Mouse (Mus musculus) megakaryocyte, adult 5-6 weeks (primary cell): Measurements from ENCODE around the gene Trcg1. TPM values are rescaled to one million over a fixed set of nuclear protein-coding genes. Genes with fewer than 3 reads are reported as not detected.
A peak's percentile ranks its signal among the peaks of the same experiment; 100 is the strongest.

ENCODE experiments used
- ATAC-seq: 2 replicates; pipeline ENCODE4 v1.8.0; 2016; ENCODE audit warnings: mild to moderate bottlenecking, inconsistent platforms; ENCODE audit not compliant: poor library complexity, severe bottlenecking
- total RNA-seq, 2 experiments: library from RNA; stranded (forward) in 1 of 2; stranded (reverse) in 1 of 2; fragments of 153-499, 151-499 nt in 1 of 2; fragments of 221-1000, 200-1000 nt in 1 of 2; gene quantifications; 2 replicates each; pipeline versions ENCODE4 v1.2.3 to v1.2.4; 2015 to 2017

The Trcg1 gene
- total RNA-seq, 2 experiments from 2014 or later = not detected

DNA sequence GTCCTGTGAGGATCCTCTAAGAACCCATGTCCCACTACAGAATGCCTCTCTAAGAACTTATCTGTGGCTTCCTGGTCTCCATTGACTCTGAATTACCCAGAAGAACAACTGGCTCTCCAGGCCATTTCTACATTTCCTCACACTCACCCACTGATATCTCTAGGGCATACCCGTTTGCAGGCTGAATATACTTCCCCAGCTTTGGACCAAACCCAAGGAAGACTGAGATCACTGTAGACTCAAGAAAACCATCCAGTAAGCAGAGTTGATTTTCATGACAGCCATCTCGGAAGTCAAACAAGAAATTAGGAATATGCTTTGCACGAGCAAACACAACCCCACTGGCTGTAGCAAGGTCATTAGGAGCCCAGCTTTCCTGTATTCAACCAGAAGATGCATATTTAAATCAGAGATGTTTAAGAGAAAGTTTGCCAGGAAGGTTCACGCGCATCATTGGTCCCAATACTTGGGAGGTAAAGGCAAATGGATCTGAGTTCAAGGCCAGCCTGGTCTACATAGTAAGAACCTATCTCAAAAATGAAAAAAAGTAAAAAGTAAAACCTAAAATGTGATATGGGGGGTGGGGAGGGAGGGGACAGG lies 3.9 kb upstream of the Trcg1 start:
- no peak for ATAC-seq

DNA sequence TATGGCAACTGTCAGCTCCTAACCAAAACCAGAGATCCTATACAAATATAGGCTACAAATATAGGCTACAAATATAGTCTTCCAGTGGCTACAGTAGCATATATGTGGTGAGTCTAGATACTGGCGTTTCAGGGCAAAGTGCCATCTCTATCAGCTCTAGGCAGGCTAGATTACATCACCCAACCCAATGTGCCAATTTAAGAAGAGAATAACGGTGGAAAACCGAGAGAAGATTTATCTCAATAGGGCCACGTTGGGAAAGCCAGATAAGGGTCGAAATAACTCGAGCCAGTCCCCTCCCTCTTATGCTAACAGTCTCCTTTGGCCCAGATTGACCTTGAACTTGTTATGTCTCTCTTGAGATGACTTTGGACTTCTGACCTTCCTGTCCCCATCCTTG lies 3.2 kb upstream of the Trcg1 start:
- ATAC-seq = no peak

DNA sequence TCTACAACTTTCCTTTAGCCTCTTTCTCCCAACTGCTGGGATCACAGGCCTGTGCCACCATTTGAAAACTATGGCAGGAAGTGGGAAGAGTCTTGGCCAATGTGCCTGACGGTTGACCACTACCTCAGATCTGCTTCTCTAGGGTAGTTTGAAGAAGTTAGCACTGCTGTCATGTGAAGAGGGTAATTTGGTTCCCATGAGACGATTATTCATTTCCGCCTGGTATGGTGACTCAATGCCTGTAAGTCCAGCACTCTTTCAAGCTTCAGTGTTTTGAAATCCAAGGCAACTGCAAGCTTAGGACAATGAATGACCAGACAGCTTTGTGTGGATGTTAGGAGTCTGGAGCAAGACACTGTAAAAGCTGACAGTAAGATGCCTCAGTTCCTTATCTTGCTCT lies 2.6 kb upstream of the Trcg1 start:
- ATAC-seq = peak; percentile 90

DNA sequence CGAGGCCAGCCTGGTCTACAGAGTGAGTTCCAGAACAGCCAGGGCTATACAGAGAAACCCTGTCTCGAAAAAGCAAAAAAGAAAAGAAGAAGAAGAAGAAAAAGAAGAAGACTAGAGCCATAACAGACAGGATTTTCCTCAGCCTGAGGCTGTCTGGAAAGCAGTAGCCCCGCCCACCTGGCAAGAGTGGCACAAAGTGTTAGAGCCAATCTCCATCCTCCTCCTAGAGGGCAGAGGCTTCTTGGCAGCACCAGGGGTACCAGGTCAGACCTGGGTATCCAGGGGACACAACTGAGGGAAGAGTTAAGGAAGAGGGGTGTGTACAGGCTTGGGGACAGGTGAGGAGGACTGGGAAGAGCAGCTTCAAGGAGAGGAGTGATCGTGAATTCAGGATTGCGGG lies 1.3 kb downstream of the Trcg1 start:
- no peak for ATAC-seq

DNA sequence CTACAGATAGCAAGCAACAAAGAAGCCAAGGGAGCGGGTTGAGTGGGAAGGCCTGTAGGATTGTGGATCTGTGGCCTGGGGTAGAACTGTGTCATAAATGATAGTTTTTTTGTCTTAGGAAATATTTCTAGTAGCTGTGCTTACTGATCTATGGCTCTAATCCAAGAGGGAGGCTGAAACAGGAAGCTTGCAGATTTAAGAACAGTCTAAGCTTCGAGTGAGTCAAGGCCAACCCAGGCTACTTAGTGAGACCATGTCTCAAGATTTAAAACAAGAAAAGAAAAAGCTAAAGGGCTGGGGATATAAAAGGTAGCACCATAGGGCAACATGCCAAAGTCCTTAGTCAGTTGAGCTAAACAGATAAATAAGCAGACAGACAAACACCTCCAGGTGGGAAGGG lies 1.9 kb downstream of the Trcg1 start:
- ATAC-seq = no peak

DNA sequence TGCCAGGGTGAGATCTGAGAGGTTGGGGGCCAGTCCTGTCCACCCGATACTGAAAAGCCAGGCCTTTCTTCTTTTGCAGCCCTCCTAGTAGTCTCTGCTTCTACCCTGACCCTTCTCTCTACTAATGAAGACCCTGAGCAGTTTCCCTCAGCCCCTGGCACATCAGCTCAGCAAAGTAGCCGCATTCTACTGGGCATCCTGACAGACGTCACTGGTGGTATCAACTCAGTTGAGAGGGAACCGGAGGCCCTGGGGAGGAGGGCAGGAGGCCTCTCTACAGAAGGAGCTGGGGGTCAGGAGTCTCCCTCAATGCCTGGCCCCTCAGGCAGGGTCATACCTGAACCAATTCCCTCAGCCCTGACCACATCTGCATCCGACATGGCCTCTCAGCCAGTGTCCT lies 4.8 kb downstream of the Trcg1 start:
- ATAC-seq = no peak

DNA sequence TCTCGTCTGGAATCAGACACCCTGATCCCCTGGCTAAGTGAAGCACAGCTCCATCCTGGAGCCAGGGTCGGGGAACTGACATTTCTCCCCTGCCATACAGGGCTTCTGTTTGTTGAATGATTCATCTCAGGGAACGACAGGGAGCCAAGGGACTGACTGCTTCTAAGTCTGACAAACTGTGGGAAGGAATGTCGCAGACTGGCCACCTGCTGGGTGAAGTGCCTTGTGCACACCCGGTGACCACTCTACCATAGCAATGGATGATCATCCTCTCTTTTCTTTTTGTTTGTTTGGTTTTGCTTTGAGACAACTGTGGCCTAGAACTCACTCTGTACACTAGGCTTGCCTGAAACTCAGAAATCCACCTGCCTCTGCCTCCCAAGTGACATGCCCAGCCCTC lies 6.6 kb downstream of the Trcg1 start:
- no peak for ATAC-seq

DNA sequence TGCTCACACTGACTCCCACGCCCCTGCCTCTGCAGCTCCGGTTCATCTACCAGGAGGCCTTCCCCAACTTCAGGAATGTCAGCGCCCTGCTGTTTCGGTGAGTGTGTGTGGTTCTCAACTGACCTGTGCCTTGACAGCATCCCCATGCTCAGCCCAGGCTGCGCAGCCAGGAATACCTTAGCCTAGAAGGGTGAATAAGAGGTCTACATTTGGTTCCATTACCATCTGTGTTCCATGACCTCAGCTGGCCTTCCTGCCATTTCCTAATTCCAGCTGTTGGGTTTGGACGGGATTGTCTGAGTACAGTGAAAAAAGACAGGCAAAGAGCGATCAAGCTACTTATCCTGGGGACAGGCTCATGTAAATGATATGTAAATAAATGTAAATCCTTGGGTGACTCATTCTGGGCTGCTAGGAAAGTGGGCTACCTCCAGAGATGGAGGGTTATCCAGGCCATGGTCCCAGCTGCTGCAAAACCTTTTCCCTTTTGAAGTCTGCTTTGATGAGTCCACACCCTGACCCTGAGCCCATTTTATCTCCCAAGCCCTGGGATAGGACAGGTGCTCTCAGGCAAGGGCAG lies 7.8 kb downstream of the Trcg1 start:
- ATAC-seq = no peak

DNA sequence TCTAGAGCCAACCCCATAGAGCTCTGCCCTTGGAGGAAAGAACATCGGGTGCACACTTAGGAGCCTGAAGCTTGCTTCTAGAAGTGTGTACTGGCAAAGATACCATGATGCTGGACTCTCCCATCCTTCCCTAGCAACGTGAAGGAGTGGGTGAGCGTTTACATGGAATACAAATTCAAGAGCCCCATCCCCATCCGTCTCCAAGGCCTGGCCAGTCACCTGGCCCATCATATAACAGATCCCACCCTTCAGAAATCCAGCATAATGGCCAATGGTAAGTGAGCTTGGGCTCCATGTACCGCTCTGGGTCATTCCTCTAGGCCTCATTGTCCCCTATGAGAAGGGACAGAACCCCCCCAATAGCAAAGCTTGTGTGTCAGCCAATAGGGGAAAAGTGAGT lies 10.1 kb downstream of the Trcg1 start:
- ATAC-seq = no peak

DNA sequence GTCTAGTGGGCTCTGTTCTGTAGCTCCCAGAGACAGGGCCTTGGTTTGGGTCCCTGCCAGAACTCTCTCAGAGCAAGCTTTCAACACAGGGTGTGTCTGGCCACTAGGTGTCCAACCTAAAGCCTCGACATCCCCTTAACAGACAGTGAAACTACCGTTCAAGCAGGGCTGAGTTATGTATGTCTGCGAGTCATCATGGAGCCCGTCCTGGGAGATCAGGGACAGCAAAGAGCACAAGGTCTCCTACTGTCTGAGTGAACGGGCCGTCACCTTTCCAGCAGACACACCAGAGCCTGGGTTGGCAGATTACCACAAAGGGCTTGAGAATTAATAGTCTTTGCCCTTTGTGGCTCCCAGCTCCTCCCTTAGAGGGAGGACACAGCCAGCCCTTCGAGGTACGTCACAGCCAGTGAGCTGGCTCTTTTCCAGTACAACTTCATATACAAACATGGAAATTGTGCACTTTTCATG lies 10.9 kb downstream of the Trcg1 start:
- 0 out of 2 replicates have a peak, but pooled peaks have one; percentile 24 for ATAC-seq

DNA sequence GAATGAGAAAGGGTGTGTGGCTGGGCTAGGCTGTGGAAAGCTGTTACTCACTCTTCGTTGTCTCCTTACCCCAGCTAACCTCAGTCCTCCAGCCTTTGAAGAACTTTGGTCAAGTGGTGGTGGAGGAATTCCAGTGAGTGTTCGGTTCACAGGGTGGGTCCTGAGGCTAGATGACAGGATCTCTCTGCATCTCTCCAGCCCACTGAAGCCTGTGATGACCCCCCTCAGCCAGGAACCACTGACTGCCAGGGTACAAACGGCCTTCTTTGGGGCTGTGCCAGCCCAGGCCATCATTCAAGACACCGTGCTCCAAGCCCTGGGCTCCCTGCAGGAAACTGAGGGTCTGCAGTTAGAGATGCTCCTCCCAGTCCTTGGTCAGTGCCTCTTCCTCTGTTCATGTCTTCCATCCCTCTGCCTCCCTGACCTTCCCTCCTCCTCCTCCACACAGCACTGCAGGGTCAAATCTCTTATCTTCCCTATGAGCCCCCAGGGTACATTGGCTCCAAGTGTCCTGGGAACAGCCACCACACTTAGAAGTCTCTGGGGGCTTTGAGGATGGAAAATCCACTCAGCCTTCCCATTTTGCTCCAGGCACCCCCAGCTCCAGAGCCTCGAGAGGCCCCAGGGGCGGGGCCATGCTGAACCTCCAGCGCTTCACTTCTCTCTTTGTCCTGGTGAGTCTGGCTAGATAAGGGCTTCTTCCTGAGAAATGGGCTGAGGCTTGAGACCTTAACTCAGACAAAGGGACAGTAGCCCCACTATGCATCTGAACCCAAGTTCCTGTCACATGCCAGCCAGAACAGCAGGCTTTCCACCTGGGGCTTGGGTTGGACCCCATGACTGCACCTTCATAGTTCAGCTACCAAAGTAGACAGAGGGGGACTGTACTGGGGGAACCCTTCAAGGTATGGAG lies 11.9 kb downstream of the Trcg1 start:
- ATAC-seq = no peak

DNA sequence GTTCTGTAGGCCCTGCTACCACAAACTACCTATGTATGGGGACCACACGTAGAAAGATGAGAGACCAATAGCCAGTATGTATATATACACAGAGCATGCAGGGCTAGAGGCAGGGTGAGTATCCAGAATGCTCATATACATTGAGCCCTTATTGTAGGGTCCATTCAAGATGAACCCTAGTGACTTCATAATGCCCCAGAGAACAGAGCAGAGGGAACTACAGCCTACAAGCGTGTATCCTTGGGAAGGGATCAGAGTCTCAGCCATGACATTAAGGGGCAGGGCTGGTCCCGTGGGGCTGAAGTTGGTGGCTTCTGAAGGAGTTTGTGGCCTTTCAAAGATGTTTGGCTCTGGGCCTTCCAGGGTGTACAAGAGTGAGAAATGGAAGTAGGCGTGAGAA lies 13.7 kb downstream of the Trcg1 start:
- no peak for ATAC-seq

DNA sequence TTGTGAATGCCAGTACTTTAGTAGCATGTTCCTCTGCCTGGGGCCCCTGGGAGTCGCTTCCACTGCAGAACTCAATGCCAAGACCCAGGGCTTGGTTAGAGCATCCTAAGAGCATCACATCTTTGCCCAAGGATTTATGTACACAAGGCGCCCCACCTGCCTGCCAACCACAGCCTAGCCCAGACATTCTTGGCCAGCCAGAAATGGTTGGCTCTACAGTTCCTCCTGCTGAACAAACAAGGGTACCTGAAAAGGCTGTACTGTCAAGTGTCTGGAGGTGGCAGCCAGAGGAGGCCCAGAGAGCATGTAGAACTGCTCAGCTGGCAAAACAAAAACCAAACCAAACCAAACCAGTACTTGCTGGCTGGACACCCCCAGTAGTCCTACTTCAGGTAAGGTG lies 14.8 kb downstream of the Trcg1 start:
- no peak for ATAC-seq

DNA sequence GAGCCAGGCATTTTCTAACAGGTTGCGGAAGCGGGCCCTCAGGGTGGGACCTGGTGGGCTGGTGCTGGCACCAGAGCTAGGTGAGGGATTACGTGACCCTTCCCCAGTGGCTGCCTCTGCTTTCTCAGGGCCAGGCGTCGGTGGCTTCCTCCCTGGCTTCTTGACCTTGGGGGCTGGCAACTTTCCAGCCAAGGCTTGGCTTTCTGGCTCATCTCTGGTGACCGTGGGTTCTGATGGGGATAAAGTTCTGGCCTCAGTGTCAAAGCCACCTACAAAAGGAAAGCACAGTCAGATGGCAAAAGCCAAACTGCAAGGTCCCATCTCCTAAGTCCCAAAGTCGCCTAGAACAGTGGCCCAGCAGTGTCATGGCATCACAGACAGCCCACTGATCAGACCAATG lies 17.7 kb downstream of the Trcg1 start:
- ATAC-seq = no peak

DNA sequence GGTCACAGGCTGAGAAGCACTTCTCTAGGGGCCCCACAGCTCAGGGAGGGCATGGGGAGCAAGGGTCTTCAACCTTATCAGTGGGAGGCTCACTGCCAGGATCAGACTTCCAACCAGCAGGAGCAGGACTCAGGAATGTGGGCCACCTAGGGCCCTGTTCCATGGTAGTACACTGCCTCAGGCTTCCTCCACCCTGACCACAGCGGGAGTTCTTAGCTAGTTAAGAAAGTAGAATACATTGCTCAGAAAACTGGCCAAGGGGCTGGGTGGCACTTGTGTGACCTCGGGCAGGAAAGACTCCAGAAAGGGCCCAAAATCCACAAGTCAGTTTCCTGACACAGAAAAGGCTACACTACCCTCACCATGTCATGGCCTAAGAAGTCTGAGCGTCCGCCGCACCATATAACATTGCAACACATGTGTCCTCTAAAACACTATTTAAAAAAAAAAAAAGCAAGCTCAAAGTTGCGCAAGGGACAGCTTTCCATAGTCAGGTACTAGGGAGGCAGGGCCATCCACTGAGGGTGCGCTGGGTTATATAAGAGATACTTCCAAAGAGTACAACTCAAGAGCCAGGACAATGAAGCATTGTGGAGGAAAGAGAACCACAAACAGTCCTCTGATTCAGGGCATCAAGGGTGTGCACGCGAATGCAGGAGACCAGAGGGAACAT lies 18.6 kb downstream of the Trcg1 start:
- ATAC-seq = no peak

DNA sequence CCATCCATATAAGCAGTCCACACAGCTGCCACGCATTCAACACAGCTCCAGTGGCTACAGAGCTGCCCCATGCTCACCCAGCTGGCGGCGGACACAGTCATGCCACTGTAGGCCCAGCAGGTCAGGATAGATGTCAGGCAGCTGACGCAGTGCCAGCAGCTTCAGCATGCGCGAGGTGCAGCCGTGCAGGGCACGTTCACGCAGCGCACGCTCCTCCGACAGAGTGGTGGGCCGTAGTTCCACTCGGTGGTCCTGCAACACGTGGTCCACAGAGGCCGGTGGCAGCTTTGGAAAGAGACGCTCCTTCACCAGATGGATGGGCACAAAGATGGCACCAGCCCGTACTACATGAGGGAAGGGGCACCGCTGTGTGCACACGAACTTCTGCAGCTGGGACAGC lies 20.0 kb downstream of the Trcg1 start:
- no peak for ATAC-seq

DNA sequence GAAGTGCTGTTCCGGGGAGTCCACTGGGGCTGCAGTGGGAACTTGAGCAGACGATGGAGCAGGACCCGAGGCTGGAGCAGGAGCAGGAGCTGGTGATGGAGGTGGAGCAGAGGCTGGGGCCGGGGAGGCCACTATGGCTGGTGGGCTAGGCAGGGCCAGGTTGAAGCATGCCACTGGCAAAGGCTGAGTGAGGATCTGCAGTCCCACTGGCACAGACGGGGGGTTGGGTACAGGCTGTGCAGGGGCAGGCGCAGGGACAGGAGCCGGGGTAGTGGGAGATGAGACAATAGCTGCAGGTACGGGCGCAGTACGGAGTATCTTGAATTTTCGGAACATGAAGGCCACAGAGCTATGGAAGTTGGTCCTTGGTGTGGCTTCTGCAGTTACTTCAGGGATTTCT lies 20.5 kb downstream of the Trcg1 start:
- no peak for ATAC-seq

DNA sequence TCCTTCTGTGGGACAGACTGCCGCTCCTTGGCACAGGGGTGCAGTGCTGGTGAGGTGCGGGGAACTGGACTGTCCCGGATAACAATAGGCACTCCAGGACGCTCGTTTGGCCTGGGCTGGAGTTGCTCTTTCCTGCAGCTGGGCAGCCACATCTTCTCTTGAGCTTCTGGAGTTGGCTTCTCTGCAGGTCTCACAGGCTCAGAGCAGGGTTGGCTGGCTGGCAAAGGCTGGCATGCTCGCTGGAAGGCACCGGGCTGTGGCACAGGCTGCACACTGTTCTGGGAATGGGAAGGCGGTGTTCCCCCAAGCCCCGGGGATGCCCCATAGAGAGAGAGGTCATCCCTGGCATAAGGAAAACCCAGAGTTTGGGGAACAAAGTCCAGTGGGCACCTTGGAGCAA lies 21.3 kb downstream of the Trcg1 start:
- no peak for ATAC-seq

DNA sequence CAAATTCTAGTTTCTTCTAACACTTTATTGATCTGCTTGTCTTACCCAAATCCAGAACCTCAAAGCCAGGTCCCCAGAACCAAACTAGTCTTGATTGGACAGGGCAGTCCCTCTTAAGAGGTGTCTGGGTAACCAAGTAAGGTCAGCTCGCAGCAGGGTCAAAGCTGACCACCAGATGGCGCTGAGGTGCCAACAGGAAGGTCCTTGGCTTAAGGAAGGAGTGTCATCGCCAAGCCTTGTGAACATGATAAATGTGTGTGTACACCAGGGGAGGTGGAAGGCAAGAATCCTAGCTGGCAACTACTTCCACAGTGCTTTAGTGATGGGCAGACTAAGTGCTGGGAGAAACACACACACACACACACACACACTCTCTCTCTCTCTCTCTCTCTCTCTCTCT lies 23.4 kb downstream of the Trcg1 start:
- peak; percentile 71 for ATAC-seq

DNA sequence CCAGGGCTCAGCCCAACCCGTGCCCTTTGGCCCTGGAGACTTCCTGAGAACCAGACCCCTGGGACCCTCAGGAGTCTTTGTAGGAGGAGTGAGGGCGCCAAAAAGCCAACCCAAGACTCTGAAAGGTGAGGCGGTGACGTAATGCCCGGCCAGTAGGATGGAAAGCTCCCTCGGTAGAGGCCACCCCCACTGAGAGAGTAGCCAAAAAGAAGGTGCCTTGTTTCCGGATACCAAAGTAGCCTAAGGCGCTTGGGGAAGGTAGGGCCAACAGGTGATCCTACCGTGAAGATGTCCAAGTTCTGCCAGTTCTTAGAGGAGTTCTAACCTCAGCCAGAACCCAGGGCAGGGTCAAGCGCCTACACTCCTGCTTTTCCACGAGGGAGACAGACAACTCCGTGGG lies 24.6 kb downstream of the Trcg1 start:
- no peak for ATAC-seq

DNA sequence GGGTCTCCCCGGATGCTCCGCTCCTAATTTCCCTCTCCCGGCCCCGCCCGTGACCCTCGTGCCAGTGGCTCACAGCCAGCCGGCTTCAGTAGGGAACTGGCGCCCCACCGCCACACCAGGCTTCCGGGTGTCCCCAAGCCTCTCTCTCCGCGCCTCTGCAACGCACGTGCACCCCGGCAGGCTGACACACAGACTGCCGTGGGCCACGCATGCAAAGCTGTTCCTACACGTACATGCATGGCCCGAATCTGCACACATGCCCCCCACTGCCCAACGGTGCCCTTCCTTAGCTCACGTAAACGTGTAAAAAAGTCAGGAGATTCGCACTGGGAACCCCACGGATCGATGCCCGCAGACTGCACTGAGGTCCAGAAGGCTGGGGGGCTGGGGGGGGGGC lies 25.2 kb downstream of the Trcg1 start:
- peak; percentile 65 for ATAC-seq
